Mouse (Mus musculus) v-Abl transformed pro-B cells (cell line): Measurements from ENCODE around the gene Gata5.

Experiments used
- in situ Hi-C, 2 experiments: fragments of 400-800 bp; cut with MboI; formaldehyde crosslinking; loops; one replicate each; pipeline ENCODE4 v1.15.1; 2025; ENCODE audit not compliant: unreplicated experiment in 2 of 2

Gene Gata5

DNA sequence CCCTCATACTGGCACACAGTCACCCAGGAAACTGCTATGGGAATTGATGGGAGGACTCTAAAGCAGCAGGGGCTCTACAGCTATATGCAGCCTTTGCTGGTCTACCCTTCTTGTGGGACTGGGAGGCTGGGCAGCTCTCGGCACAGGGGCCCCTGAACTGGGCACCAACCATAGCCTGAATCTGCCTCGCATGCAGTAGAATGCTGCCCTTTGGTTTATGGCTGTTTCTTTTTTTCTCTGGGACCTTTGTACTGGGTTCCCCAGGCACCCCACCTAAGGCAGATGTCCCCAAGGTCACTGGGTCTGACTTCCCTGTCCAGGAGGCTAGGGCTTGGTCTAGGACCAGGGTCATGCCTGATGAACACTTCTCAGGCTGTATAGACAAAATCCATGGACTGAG is 20.2 kb downstream of the Gata5 start:
- in situ Hi-C loops, result loop anchor here in 1 of 2 experiments (25.0 kb wide), 1 partner anchor 773 kb away; no protein-coding TSS in a partner anchor

DNA sequence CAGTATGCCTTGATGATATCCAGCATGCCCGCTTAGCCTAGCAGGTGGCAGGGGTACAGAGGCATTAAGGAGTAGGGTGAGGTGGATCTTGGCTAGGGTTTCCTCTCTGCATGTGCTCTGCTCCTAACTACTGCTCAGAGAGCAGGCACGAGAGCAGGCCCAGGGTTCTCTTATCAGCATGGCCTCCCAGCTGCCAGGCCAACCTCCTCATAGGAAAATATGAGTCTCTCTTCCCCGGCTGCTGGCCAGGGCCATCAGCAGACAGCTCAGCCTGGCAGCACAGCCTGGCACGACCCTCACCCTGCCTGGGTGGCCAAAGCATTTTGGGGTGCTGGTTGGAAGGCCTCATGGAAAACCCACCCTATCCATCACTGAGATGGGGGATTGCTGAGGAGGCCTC is 23.4 kb downstream of the Gata5 start:
- in situ Hi-C loops, result loop anchor here in 1 of 2 experiments (25.0 kb wide), 1 partner anchor 776 kb away; no protein-coding TSS in a partner anchor

DNA sequence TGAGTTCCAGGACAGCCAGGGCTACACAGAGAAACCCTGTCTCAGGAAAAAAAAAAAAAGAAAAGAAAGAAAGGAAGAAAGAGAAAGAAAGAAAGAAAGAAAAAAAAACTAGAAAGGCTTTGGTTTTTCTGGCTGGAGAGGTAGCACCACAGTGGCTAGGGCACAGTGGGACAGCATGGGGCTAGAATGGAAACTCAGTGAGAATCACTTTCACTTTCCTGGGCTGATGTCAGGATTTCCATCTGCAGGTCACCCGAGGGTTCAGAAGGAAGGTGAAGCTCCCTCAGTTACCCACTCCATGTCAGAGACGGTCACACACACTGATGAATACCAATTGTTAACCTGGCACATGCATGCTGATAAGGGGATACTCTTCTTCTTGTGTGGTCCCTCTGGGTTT is 26.8 kb downstream of the Gata5 start:
- in situ Hi-C loops, result loop anchor here in 1 of 2 experiments (25.0 kb wide), 1 partner anchor 780 kb away; no protein-coding TSS in a partner anchor

DNA sequence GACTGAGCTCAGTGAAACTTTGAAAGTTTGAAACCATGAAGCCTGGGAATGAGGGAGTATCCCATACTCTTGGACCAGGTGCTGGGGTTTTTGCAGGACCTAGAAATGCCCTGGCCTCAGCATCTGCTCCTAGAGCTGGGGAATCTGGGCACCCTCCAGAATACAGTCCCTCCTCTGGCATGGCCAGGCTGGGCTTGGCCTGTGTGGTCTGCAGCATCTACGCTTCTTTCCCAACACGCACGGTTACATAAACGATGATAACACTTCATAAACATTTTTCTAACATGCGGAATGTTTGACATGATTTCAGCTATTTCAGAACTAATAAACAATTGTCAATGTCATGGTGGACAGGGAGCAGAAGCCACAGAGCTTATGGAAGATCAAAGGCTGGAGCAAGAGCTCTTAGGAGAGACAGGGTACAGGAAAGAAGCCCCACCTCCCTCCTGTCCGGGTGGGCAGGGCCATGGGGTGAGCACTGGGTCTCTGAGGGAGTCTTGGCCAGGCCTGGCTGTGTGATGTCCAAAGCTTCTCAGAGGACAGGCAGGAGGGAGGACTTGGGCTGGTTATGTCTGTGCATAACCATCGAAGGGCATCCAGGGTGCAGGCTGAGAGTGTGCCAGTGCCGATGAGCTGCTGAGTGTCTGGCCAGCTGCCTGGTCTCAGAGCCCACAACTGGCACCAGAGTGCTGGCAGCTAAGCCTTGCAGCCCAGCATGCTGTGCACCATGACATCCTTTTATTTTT is 27.9 kb downstream of the Gata5 start:
- in situ Hi-C loops, result loop anchor here in 1 of 2 experiments (25.0 kb wide), 1 partner anchor 781 kb away; no protein-coding TSS in a partner anchor

DNA sequence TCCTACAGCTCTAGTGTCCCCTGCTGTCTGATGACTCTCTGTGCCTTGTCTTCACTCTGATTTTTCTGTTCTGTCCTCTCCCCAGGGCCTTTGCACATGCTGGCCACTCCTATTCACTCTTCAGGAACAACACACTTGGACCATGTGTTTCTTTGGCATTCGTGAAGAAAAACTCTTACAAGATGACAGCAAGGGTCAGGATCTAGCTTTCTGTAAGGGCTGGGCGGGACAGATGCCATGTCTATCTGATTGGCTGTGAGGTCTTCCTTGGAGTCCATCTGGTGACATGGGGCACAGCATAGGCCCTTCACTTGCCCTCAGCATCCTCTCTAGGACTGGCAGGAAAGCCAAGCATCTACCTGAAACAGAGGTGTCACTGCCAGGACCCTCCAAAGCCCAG is 28.5 kb downstream of the Gata5 start:
- in situ Hi-C loops, result loop anchor here in 1 of 2 experiments (25.0 kb wide), 1 partner anchor 781 kb away; no protein-coding TSS in a partner anchor

DNA sequence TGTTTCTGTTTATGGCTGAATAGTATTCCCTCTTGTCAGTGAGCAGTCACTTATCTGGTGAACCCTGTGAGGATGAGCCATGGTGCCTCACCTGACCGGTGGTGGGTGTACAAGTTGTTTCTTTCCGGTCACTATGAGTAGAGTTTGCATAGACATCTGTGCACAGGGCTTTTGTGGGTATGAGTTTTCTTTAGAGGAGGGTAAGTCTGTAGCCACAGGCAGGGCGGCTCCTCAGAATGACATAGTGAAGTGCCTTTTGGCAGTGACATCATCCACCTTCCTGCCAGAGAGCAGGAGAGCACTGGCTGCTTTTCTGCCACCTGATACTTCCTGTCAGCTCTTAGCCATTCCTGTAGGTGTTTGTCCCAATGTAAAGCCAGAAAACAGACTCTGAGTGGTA is 29.0 kb downstream of the Gata5 start:
- in situ Hi-C loops, result loop anchor here in 1 of 2 experiments (25.0 kb wide), 1 partner anchor 782 kb away; no protein-coding TSS in a partner anchor

DNA sequence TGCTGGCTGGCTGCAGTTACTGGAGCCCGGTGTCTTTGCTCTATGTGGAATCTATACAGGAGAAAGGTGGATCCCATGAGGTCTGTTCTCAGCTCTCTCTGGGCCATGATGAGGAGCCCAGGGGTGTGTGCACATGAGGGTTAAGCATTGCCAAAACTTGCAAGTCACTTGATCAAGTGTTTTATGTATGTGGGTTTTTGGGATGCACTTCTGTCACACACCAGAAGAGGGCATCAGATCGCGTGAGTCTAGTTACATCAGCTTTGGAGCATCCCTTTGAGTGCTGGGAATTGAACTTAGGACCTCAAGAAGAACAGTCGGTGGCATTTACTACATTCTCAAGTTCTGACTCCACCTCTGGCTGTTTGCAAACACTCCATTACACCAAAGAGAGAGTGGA is 29.9 kb downstream of the Gata5 start:
- in situ Hi-C loops, result loop anchor here in 1 of 2 experiments (25.0 kb wide), 1 partner anchor 783 kb away; no protein-coding TSS in a partner anchor

DNA sequence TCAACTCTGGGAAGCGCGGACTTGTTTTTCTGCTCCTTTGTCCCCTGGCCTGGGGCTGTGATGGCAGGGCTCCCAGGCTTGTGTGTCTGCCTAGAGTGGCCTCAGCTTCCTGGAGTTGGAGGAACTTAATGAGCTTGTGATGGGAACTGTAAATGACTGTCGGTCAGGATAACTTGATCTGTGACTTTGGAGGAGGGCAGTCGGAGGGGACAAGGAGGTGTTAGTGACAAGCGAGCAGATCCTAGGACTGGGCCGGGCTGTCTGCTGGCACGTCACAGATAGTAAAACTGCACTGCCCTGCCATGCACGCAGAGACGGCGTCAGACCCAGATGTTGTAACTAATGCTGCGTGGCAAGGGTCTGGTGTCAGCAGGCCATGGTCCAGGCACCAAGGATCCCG is 31.0 kb downstream of the Gata5 start:
- in situ Hi-C loops, result loop anchor here in 1 of 2 experiments (25.0 kb wide), 1 partner anchor 784 kb away; no protein-coding TSS in a partner anchor

DNA sequence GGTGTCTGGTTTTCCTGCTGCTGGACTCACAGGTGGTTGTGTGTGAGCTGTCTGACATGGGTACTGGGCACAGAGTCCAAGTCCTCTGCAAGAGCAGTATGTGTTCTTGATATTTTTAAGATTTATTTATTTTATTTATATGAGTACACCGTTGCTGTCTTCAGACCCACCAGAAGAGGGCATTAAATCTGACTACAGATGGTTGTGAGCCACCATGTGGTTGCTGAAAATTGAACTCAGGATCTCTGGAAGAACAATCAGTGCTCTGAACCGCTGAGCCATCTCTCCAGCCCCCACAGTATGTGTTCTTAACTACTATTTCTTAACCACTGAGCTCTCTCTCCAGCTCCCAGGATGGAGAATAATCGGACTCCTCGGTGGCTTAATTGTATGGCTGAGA is 32.3 kb downstream of the Gata5 start:
- in situ Hi-C loops, result loop anchor here in 1 of 2 experiments (25.0 kb wide), 1 partner anchor 785 kb away; no protein-coding TSS in a partner anchor

DNA sequence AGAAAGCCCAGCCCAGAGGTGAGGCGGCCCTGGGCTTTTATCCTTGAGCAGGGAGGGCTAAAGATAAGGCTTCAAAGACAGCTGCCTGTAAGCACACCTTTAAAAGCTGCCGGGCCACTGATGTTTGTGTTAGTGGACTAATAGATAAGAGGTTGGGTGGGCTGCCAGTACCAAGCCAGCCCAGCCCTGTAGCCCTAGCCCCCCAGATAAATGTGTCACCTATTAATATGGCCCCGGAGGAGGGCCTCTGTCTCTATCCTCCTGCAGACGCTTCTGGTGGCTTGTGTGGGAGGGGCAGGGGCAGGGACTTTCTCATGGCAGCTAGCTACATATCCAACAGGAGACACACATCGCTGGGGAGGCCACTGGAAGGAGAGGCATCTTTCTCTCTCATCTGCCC is 33.7 kb downstream of the Gata5 start:
- in situ Hi-C loops, result loop anchor here in 1 of 2 experiments (25.0 kb wide), 1 partner anchor 787 kb away; no protein-coding TSS in a partner anchor

DNA sequence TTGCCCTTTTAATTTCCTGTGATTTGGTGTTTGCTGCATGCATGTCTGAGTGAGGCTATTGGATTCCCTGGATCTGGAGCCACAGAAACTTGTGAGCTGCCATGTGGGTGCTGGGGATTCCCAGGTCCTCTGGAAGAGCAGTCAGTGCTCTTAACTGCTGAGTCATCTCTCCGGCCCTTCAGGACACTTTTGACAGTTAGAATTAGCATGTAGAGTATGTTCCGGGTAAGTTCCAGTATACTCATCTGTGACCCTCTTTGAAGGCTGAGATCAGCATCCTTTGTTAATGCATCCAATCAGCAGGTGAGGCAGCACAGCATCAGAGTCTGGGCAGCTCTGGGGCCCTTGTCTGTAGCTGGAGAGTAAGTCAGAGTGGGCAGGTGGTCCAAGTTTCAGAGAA is 34.2 kb downstream of the Gata5 start:
- in situ Hi-C loops, result loop anchor here in 1 of 2 experiments (25.0 kb wide), 1 partner anchor 787 kb away; no protein-coding TSS in a partner anchor

DNA sequence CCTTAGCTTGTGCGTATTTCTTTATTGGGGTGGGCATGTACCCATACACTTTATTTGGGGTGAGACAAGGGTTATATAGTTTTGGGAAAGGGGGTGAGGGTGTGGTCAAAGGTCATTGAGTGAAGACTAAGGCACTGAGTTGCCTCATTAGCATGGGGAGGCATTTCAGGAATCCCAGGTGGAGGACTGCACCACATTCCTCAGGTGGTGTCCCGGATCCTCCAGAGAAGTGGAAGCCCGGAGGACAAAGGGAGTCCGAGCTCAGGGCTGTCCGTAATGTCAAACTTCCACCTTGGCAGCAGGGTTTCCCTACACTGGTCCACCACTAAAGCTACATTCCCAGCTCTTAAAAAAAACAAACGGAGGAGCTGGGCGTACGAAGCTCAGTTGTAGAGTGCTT is 41.6 kb downstream of the Gata5 start:
- in situ Hi-C loops, result no loop called here

DNA sequence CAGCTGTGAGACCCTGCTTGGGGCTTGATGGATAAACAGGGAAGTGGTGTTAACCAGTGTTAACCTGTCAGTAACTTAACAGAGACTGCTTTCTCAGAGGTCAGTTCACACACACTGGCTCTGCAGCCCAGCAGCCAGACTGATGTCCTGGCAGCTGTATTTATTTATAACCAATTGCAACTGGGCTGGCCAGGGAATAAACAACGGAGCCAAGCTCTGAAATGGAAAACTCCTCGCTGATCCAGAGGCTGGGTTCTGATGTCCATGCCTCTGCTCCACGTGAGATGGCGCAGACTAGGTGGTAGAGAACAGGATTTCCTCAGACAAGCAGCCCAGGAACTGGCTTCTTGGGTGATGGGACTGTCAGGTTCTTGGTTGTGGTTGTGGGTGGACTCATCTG is 42.5 kb downstream of the Gata5 start:
- in situ Hi-C loops, result no loop called here

DNA sequence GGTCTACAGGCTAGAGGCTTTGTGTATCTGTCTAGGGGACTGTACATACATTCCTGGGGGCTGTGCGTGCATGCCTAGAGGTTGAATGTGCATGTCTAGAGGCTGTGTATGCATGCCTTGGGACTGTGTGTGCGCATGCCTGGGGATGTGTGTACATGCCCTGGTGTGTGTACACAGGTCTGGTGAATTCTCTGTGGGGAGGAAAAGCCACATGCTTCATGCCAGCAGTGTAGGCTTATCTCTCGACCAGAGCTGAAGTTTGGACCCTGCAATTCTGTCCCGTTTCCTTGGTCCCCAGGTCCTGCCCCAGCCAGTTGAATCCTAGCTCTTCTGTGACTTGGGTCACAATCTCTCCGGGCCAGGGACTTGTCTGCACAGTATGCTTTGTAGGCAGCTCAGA is 42.9 kb downstream of the Gata5 start:
- in situ Hi-C loops, result no loop called here

DNA sequence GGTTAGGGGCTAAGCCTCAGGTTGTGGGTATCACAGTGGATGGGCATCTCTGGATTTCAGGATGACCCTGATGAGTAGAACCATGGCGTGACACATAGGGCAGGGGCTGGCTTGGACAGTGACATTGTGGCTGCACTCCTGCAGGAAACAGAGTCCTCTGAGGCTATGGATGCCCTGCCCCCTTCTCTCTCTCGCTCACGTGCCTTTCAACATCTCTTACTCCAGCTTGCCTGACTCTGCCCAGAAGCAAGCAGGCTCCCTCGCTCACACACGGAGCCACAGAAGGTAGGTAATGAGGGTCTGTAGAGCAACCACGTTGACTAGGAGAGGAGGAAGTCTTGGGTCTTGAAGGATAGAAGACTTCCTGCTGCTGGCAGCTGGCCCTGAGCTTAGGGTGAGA is 44.0 kb downstream of the Gata5 start:
- in situ Hi-C loops, result no loop called here

DNA sequence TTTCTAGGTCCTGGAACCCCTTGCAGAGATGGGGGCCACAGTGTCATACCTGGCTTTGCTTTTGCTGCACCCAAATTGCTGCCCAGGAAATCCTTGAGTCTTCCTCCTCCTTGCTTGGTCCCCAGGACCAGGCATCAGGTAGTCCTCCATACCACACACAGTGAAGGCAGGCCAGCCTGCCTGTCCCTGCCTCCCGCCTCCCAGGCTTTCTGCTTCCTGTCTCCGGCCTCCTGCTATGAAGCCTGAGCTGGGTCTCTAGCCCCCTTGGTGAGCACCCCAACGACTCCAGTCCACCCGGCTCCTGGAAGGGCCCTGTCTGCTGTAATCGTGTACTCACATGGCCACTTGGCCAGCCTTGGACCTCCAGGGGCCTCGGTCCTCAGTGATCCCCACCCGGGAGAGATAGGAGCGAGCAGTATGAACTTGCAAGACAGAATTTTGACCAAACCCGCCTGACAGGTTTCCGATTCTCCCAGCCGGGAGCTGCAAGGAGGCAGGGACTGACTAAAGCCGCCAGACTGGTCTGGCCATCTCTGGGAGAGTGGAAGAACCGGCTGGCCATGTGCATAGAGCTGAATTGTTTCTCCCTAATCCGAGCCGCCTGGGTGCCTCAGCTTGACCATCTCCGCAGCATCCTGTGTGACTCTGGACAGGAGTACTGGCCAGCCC is 44.9 kb downstream of the Gata5 start, which contains the start of gene Rbbp8nl:
Gene Rbbp8nl (minus strand): TSS at position 440 of the 669 bp plus-strand sequence.
- in situ Hi-C loops, result loop anchor here (10.0 kb wide), 2 partner anchors 465 to 495 kb away; no protein-coding TSS in a partner anchor

DNA sequence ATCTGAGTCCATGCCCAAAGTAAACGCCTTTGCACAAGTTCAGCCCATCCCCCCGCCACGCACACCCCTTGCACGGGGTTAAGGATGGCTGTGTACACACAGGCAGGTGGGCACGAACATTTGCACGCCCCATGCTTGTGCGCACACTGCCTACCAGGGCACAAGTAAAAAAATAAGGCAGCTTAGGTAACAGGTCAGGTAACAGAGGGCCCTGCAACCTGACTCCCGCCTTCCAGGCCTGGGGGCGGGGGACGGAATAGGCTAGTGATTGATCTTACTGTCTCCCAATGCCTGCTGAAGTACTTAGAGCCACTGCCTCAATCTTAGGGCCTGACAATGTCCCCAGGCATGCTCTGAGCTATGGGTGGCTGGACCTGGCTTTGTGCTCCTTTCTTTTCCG is 45.5 kb downstream of the Gata5 start:
- in situ Hi-C loops, result loop anchor here (10.0 kb wide), 2 partner anchors 466 to 496 kb away; no protein-coding TSS in a partner anchor

DNA sequence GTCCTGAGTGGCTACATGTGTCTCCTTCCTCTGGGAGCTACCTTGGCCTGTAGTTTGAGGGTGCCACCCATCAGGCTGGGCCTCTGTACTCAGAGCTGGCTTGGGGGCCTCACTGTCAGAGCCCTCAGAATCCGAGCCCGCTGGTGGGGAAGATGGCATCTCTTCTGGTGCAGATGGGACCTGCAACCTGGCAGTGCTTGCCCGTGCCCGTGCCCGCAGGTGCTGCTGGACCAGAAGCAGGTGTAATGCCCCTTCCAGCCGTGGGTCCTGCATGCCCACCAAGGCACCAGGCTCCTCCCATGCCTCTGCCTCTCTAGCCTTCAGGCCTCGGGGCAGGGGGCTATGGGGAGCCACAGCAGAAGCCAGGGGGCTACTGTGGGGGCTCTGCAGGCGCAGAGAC is 55.2 kb downstream of the Gata5 start:
- in situ Hi-C loops, result loop anchor here (5.0 to 10.0 kb wide), 3 partner anchors 68 to 185 kb away; no protein-coding TSS in a partner anchor

DNA sequence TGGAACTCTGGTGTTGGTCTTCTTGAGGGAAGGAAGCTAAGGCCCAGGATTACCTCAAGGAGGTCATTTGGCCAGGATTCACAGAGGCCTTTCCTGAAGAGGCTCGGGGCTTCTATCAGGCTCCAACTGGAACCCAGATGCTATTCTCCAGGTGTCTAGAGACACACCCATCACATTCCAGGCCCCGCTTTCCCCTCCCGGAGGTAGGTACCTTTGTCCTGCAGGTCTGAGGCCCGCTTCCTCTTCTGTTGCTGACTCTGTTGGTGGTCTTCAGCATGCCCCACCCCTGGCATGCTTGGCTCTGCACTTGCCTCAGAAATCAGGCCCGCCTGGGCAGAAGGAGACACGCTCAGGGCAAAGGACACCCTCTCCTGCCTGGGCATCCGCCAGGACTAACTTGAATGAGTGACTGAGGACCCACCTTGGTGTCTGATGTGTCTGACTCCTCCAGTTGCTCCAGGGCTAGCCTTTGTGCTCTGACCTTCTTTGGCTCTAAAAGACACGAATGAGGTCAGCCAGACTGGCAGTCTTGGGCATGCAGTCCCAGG is 56.7 kb downstream of the Gata5 start:
- in situ Hi-C loops, result loop anchor here (5.0 to 10.0 kb wide), 3 partner anchors 69 to 187 kb away; no protein-coding TSS in a partner anchor

DNA sequence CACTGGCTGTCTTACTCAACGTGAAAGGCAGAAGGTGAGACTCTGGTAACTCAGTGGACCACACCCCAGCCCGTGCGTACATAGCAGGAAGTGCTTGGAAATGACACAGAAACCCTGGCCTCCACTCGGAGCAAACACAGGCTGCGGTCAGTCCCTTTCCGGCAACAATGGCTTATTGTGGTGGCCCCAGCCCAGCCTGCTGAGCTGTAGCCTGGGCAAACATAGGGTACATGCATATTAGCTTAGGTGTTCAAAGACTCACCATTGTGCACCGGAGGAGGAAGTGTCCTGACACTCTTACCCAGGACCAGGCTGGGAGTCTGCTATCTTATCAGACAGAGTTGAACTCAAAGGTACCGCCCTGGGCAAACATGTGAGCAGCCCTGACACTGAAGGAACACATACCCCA is 57.6 kb downstream of the Gata5 start:
- in situ Hi-C loops, result loop anchor here (5.0 to 10.0 kb wide), 3 partner anchors 70 to 188 kb away; no protein-coding TSS in a partner anchor
